Mouse (Mus musculus): Measurements from ENCODE around the gene Col6a1.
A peak's percentile ranks its signal among the peaks of the same experiment; 100 is the strongest.

Gene Col6a1

GRCm38 (mm10) chr10:76725682-76726285 is at the start of gene Col6a1:
TSS of gene Col6a1 (minus strand) at chr10:76726168.
- no peak for DNase-seq (ENCODE audit: low spot score)

- no peak for DNase-seq (ENCODE audit: low spot score)
Observed at GRCm38 (mm10) chr10:76771624-76772023, 45.7 kb upstream of the Col6a1 start.

DNA sequence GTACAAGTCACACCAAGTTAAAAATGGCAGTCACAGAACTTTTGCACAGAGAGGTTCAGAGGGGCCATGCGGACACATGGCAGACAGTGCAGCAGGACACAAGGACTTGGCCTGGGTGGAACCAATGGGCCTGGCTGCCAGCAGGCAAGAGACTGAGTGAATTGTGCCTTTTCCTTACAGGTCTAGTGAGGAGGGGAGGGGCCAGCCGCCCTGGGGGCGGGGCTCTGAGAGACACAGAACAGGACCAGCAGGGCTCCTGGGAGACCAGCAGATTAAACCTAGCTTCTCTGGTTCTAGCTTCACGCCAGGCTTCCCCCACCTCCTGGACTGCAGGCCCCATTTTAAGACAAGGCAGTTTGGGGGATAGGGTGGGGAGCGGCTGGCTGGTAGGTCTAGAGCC is 45.1 kb upstream of the Col6a1 start:
- no peak for DNase-seq (ENCODE audit: low spot score)

DNA sequence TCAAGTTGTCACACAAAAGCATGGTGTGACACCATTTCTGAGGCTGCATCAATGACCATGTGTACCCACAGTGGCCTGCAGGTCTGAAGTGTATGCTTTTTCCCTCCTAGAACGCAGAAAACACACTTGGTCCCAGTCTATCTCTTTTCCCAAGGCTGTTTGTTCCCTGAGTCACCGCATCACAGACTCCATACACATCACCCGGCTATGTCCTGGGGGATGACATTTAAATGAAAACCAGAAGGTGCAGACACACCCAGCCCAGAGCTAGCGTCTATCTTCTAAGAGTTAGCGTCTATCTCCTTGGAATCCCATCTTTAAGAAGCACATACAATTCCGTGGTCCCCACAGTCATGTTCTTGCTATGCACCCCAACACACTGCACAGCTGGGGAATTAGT is 43.6 kb upstream of the Col6a1 start:
- DNase-seq (ENCODE audit: low spot score): no peak

GRCm38 (mm10) chr10:76766196-76766595 is 40.2 kb upstream of the Col6a1 start:
- DNase-seq (ENCODE audit: low spot score): no peak

DNA sequence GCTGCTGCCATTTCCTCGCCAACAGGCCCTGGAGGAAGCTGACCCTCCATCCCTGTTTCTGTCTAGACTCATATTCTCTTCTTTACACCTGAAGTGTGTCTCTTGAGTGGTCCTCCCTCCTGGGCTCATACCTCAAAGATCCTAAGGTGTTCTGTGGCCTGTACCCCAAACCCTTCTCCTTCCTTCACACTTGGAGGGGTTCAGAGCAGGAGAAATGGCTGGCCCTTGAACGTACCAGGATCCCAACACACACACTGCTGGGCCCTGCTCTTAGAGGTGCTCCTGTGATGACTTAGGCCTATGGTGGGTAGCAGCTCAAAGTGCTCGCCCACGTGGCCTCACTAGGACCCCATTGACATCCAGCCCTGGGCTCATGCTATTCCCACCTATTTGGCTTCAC is 39.0 kb upstream of the Col6a1 start:
- no peak for DNase-seq (ENCODE audit: low spot score)

DNA sequence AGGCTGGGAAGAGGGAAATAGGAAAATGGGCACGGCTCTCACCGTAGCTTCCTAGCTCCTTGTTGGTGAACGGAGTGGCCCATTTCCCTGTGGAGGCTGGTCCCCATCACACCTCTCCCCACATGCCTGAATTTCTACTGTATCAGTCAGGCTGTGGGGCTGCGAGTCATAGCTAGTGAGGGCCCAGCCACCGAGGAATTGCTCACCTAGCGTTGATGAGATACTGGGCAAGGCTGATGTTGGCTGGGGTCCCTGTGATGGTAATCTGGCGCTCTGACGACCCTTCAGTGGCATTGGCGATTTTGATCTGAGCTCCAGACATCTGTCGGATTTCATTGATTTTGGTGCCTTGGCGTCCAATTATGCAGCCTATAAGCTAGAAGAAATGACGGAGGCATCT is 37.0 kb upstream of the Col6a1 start:
- DNase-seq (ENCODE audit: low spot score): no peak

- no peak for DNase-seq (ENCODE audit: low spot score)
Observed at GRCm38 (mm10) chr10:76762411-76762810, 36.4 kb upstream of the Col6a1 start.

- DNase-seq (ENCODE audit: low spot score): no peak
Observed at GRCm38 (mm10) chr10:76759878-76760277, 33.9 kb upstream of the Col6a1 start.

DNA sequence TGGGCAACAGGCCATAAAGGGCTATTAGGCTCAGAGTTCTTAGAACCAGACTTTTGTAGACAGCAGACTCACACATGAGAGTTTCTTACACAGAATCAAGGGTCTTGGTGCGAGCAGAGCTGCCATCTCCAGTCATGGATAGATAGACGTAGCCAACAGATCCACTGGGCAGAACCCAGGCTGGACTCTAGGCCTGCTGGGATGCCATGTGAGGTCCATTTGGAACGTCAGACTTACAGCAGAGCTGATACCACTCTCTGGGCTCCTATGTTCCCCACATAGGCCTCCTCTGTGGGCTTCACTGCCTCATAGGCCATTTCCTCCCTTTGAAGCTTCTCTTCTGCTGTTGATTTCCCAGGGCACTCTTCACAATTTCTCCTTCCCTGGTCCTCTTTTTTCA is 27.7 kb upstream of the Col6a1 start:
- no peak for DNase-seq (ENCODE audit: low spot score)

GRCm38 (mm10) chr10:76744267-76744666 is 18.3 kb upstream of the Col6a1 start:
- DNase-seq (ENCODE audit: low spot score): peak; percentile 53

GRCm38 (mm10) chr10:76736764-76737163 is 10.8 kb upstream of the Col6a1 start:
- no peak for DNase-seq (ENCODE audit: low spot score)

DNA sequence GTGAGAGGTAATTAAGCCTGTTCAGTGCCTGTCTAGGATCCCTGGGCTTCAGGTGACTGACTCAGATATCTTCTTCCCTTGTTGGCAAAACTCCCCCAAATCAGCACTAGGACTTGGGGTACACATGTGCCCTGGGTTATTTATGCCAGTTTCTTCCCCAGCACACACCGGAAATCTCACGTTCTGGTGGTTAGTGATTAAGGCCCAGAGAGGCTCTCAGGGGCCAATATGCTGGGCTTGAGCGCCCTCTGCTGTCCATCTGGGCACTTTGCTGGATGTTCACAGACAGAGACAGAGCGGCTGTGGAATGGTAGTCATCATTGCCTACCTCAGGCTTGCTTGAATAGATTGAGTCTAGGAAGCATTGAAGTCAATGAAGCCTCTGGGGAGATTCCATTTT is 9.0 kb upstream of the Col6a1 start:
- peak; percentile 64 for DNase-seq (ENCODE audit: low spot score)

DNA sequence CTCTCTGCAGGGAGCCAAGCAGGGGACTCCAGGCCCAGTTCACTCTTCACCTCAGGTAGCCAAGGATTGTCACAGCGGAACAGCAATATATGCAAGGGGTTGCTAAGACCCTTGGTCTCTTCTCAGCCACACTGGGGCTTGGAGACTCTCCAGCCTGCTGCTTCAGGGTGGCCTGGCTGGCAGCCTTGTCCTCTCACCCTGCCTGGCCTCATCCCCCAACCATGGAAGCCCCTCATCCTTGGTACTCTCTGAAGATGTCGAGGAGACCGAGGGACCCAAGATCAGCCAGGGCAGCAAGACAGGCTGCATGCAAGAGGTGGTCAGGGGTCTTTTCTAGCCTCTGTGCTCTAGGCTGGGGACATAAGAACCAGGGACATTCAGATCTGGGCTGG is 7.7 kb upstream of the Col6a1 start:
- no peak for DNase-seq (ENCODE audit: low spot score)

DNA sequence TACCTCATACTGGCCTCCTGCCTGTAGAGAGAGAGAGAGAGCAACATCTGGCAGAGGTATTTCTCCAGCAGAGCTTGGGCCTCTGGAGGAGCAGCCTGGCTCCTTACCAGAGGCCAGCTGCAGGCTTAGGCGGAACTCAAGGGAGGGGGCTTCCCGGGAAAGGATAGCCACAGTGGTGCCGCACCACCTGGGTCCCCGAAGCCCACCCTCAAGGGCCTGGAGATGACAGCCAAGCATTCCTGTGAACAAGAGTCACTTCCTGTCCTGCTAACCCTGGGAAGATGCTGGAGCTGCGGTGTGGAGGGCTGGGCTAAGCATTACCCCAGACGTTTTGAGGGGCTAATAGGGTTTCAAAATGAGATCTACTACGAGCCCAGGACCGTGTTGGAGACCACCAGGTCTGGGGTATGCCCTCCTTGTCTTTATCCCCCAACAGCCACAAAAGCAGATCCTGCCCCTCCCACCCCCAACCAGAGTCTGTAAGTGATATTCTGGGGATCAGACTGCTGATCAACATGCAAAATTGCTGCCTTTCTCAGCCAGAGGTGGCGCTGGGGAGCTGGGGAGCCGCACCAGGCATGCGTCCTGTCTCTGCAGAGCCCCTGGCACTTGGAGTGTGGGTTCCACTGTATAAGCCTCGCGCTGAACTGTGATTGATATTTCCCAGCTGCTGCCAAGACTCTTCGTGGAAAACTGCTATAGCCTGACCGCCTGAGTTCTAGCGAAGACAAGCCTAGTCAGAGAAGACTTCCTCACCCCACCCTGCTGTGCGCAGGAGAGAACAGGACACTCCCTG is 7.1 kb upstream of the Col6a1 start:
- DNase-seq (ENCODE audit: low spot score): no peak

DNA sequence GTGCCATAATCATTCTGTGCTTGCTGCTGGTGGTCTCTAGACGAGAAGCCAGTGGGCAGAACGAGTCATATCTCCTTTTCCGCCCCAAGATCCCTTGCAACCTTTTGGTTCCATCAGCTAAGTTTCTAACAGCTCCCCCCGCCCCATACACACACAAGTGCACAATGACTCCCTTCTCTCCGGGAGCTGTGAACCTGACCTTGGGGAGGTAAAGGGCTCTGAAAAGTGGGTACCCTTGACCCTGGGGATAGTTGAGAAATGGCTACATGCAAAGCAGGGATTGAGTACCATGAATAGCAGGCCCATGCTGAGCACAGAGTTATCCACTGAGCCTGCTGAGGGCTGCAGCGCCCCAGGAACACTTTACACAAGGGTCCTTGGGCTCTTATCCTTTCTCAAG is 6.4 kb upstream of the Col6a1 start:
- DNase-seq (ENCODE audit: low spot score): no peak

GRCm38 (mm10) chr10:76731621-76732239 is 5.8 kb upstream of the Col6a1 start:
- DNase-seq (ENCODE audit: low spot score): no peak

GRCm38 (mm10) chr10:76729631-76730620 is 4.0 kb upstream of the Col6a1 start:
- no peak for DNase-seq (ENCODE audit: low spot score)

DNA sequence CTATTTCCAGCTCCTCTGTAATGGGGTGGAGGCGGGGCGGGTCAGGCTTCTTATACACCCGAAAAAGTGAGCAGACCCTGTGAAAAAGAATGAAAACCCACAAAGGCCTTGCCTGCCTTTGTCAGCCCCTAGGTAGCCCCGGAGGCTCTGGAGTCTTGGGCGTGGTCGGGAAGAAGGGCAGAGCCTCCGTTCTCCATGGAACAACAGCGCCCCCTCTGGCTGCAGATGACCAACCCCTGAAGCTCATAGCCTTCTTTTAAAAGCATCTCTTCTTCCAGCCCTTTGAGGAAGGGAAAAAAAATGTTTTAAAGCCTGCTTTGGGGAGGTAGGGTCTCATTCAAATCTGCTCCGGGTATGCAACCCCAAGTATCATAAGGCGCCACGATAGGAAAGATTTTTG is 2.4 kb upstream of the Col6a1 start:
- no peak for DNase-seq (ENCODE audit: low spot score)

- no peak for DNase-seq (ENCODE audit: low spot score)
Observed at GRCm38 (mm10) chr10:76727301-76727700, 1.3 kb upstream of the Col6a1 start.

- no peak for DNase-seq (ENCODE audit: low spot score)
Observed at GRCm38 (mm10) chr10:76726866-76727265, 898 bp upstream of the Col6a1 start.

DNA sequence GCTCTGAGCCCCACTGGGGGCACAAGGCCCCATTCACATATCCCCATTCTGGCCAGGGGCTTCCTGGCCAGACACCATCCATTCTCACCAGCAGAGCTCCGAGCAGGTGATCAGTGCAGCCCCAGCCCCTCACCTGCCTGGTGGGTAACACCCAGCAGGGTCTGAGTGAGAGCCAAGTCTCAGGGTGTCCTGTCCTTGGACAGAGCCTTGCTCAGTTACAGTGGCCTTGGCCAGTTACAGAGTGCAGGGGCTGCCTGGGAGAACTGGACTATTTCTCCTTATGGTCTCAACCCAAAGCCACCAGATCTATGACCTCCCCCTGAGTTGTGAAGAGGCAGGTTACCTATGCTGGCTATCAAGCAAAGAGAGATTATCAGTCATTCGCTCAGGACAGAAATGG is 871 bp downstream of the Col6a1 start:
- DNase-seq (ENCODE audit: low spot score): no peak

All from T-cell, adult 2 months (primary cell).